Mouse (Mus musculus) olfactory bulb, adult 2 months (tissue): ENCODE results near the gene Cntn5.

Experiments
- CTCF ChIP-seq: fragments of 200-500 bp; IDR thresholded peaks from 2 replicates; pipeline ENCODE4 v1.5.1; 2012; ENCODE audit warnings: low read depth, mild to moderate bottlenecking, low read length, moderate library complexity; ENCODE audit not compliant: insufficient read depth
- POLR2A ChIP-seq: fragments of 200-500 bp; IDR thresholded peaks from 2 replicates; pipeline ENCODE4 v1.6.1; 2012; ENCODE audit warnings: mild to moderate bottlenecking, low read depth, low read length, moderate library complexity; ENCODE audit not compliant: insufficient read depth

DNA sequence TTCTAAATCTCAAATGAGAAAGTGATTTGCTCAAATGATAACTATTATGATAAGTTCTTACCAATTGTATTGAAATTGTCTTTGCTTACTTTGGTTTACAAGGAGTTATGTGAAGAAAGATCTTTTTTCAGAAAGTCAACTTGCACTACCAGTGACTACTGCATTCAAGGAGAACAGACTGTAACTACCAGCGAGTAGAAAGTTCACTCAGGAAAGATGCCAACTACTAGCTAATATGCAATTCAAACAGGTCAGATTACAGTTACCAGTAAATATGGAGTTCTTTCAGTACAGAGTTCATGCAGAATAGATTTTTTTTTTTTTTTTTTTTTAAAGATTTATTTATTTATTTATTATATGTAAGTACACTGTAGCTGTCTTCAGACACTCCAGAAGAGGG, 795.4 kb downstream of the Cntn5 start:
- TF ChIP-seq POLR2A (no peak), CTCF (no peak)
